Mouse (Mus musculus): ENCODE data around the gene Serp2. TPM values are rescaled to one million over a fixed set of nuclear protein-coding genes. Genes with fewer than 3 reads are reported as not detected.

Serp2 gene
- total RNA-seq (2021): 1 to 10 TPM; 4.8 to 5.0 TPM
- long read RNA-seq, experiment 1: 0 reads
- long read RNA-seq, experiment 2, partial matches to known transcripts: 0 of 1 reads
- long read RNA-seq, experiment 2, other reads (novel, unspliced or antisense): 0 of 1 reads

DNA sequence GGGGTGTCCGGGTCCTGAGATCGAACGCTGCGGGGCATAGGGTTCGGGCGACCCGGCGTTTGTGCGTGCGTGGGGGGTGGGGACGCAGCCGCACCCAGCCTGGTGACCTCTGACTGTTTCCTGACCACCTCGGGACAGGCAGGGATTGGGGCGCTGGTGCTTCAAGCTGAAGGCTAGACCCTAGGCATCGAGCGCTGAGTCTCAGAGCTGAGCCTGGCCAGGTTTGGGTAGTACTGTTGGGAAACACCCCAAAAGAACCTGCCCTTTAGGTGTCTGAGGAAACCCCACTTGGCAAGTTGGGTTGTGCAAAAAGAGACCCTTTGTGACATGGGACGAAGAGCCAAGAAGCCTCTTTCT is at the start of gene Serp2:
Gene Serp2 (minus strand): TSS at position 38 of the 357 bp plus-strand sequence.
- DNase-seq (ENCODE audit: low spot score in 2 of 2): no peak

GRCm38 (mm10) chr14:76605931-76606534 is 49.3 kb upstream of the Serp2 start:
- DNase-seq (ENCODE audit: low spot score in 2 of 2): no peak

- DNase-seq (ENCODE audit: low spot score in 2 of 2): no peak
Observed at GRCm38 (mm10) chr14:76604012-76604411, 47.3 kb upstream of the Serp2 start.

GRCm38 (mm10) chr14:76601654-76602053 is 45.0 kb upstream of the Serp2 start:
- no peak for DNase-seq (ENCODE audit: low spot score in 2 of 2)

DNA sequence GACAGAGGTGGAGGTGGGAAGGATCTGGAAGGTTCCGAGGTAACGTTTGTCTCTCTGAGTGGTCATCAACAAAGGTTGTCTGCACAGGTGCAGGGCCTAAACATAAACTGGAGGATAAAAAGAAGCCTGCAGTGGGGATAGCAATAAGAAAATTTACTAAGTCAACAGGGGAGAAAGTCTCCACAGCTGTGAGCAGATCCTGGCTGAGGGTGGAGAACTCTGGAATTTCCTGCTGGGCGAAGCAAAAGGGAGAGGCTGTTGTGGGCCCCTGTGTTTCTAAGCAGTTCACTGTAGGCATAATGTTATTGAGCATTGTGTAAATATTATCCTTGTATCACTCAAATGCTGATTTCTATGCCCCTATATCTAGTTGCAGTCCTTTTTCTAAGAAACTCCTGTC is 43.7 kb upstream of the Serp2 start:
- DNase-seq (ENCODE audit: low spot score in 2 of 2): no peak

DNA sequence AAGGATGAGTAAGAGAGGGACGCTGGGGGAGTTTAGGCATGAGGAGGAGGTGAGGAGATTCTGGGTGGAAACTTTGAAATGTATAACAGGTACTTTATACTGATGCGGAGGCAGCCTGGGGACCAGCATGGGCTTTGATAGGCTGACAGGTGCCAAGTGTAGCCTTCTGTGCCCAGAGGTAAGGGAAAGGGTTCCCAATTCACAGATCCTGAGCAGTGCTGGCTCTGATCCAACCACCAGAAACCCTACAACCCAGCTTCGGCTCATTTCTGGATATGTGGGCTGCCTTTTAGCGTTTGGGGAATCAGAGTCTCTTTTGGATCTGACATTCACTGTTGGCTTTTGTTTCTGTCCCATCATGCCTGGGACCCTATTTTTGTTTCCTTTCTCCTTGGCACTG is 43.0 kb upstream of the Serp2 start:
- DNase-seq (ENCODE audit: low spot score in 2 of 2): no peak

DNA sequence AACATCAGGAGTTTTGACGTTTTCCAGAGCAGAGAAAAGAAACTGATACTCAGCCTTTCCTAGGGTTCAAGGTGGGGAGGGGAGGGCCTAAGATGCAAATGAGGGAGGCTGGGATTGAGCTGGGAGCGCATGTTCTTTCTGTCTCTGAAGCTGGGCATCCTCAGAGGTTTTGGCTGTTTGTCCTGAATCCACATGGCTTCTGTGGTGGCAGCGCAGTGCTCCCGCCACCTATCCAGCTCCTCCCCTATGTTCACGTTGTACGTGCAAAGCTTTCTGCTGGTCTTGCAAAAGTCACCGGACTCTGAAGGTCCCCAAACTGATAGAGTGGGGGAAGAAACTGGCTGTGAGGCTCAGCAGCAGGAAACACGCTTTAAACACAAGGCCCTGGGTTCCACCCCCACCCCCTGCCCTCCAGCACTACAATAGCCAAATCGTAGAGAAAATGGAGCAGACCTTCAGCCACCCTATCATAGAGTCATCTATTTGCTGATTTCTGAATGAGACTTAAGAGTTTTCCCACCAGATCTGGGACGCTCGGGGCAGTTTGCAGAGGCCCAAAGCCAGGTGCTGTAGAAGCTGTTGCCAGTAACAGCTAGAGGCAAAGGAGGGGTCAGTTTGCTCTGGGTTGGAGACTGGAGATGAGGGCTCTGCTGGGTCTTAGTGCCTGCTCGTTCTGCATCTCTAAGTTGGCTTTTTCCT is 42.0 kb upstream of the Serp2 start:
- no peak for DNase-seq (ENCODE audit: low spot score in 2 of 2)

GRCm38 (mm10) chr14:76597751-76598150 is 41.1 kb upstream of the Serp2 start:
- no peak for DNase-seq (ENCODE audit: low spot score in 2 of 2)

DNA sequence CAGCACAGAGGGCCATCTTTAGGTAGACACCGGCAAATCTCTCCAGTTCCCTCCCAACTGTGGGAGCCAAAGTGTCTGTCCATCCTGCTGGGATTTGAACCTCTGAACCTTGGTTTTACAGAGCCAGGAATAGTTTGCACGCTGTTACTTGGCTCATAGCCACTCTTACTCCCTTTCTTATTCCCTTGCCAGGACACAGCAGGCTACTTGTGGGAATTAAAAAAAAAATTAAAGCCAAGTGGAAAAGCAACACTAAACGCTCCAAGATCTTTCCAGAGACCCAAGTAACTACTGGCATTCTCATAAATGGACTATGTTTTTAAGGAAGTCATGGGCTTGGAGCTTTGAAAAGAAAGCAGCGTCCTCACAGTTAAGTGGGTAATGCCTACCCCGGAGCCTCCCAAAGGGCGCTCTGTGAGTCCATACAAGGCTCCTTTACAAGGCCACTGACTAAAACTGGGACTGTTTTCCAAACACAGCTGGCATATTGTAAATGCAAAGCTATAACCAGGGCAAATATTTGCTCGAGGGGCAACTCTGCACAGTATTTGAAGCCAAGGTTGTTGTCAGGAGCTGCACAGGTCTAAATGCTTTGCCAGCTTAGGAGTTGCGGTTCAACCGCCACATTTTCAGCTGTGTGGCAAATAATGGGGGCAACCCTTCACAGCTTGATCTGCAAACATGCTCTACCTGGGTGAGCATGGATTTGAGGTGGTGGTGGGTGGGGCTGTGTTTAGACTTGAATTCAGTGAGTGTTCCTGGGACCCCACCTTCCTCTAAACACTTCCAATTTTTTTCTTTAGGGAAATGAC is 38.6 kb upstream of the Serp2 start:
- no peak for DNase-seq (ENCODE audit: low spot score in 2 of 2)

DNA sequence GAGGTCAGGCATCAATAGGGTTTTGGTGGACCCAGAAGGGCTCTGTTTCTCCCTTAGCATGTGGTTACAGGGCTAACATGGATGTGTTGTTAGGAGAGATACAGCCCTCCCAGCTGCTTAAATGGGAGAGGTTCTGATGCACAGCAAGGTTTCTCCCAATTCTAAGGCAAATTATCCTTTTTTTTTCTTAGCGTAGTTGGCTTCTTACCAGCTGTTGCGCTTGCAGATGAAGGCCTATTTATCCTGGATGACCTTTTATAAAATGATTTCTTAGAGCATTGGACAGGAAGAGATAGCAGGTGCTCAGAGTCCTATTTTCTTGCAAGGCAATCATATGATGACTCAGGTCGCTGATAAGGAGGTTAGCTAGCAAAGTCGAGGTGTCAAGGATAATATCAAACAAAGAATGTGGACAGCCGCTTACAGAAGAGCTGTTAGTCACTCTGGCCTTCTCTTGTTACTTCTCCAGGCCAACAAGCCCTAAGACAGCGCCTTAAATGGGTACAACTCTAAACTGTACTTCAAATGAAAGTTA is 37.7 kb upstream of the Serp2 start:
- DNase-seq (ENCODE audit: low spot score in 2 of 2): no peak

GRCm38 (mm10) chr14:76593630-76594193 is 37.0 kb upstream of the Serp2 start:
- no peak for DNase-seq (ENCODE audit: low spot score in 2 of 2)

DNA sequence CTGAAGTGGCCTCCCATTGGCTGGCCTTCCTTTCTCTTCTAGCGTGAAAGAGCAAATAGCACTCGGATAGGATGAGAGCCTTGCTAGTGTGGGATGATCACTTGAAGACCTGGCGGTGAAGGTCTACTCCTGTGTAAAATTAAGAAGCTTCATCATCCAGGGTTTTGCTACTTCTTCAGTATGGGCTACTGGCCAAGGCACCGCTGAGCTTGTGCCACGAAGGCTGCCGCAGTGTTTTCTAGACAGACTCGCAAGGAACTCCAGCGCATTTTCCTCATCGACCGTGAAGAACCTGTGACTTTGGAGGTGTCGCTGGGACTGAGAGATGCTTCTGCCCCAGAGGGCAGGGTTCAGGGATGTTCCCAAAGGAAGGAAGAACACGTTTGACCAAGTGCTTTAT is 36.0 kb upstream of the Serp2 start:
- no peak for DNase-seq (ENCODE audit: low spot score in 2 of 2)

DNA sequence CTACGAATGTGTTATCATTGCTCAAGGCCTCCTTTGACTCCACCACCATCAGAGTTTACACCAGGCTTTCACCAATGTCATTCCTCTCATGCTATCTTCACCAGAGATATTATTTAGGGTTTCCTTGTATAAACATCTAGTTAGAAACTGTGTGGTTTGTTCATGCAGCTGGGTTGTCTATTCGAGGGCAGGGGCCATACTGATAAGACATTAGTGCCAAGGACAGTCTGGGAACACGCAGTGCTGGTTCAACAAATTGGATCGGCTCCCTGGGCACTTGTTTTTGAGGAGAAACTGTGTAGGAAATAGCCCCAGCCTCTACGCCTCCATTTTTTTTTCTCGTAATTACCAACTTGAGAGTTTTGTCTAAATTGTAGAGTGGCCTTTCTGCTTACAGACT is 35.4 kb upstream of the Serp2 start:
- DNase-seq (ENCODE audit: low spot score in 2 of 2): no peak

DNA sequence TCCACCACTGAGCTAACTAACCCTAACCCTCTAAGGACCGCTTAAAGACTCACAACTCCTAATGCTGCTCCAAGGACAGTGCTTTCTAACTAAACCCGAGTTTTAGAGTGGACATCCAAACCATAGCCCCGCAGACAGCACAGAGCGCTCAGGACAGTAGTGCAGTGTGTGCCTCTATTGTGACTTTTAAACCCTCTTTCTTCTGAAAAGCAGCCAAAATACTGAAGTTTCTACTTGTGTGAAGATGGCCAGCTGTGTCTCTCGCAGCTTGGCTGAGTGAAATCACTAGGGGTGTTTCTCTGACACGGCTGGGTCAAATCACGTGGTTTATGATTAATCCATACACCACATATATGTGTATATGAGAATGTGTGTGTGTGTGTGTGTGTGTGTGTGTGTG is 33.4 kb upstream of the Serp2 start:
- DNase-seq (ENCODE audit: low spot score in 2 of 2): no peak

GRCm38 (mm10) chr14:76589671-76590070 is 33.0 kb upstream of the Serp2 start:
- DNase-seq (ENCODE audit: low spot score in 2 of 2): no peak

- DNase-seq (ENCODE audit: low spot score in 2 of 2): no peak
Observed at GRCm38 (mm10) chr14:76585831-76586405, 29.2 kb upstream of the Serp2 start.

DNA sequence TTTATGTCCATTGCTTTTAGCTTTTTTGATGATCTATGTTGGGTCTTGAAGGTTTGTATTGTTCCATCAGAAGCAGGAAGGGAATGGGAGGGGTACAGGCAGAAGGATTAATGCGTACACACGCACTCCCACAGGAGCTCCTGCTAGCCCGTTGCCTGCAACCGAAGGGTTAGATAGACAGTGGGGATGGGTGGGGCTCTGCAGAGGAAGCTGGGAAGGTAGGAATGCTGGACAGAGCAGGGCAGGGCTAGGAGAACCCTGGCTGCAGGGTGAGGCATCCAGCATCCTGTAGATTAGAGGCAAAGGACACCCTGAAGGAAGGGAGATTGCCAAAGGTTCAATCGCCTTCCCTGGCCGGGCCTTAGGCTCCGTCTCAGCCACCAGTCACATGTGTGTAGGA is 27.3 kb upstream of the Serp2 start:
- no peak for DNase-seq (ENCODE audit: low spot score in 2 of 2)

DNA sequence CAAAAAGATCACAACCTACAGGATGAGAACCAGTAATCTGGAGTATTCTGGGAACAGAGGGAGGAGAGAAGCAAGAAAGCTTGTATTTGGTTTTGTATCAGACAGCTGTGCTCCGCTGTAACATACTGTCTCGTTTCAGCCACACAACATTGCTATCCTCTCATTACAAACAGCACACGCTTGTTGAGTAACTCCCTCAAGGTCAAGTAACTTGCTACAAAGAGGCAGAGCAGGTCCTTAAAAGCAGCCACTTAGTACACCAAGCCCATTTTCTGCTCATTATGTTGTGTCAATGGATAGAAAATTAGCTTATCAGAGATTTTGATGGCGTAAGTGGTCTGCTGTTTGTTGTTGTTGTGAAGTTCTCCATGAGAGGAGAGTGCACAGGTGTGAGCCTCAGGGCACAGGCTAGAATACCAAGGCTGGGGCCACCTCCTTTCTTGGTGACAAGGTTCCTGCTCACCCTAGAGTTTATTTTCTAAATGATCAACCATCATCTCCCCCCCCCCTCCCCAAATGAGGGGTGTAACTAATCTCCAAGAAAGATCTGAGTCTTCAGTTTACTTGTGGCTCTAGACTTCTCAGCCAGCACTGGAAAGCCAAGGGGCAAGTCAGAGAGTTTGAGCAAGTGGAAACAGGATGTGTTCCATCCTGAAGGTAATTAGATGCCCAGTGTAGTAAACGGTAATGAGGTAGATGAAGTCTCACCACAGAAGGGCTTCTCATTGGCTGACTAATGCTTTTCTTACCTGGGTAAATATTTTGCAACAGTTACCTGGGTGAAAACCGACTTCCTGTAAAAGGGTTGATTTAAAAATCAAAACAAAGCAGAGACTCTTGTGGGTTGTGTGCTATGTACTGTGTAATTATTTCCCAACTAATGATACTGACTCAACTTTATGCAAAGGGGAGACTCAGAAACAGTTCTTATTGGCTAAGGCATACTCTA is 25.6 kb upstream of the Serp2 start:
- no peak for DNase-seq (ENCODE audit: low spot score in 2 of 2)

GRCm38 (mm10) chr14:76579660-76580061 is 23.0 kb upstream of the Serp2 start:
- DNase-seq (ENCODE audit: low spot score in 2 of 2): no peak

- no peak for DNase-seq (ENCODE audit: low spot score in 2 of 2)
Observed at GRCm38 (mm10) chr14:76577840-76578239, 21.2 kb upstream of the Serp2 start.
